Mouse (Mus musculus) kidney, postnatal 36 days (tissue): ENCODE measurements around the gene Pcsk1n.
"Not testable (repeated sequence)": the region's sequence is repeated elsewhere in the genome, so short reads cannot be mapped to it uniquely, and the experiment has no call there.

ENCODE experiments used
- DNase-seq, 2 experiments: peaks; one replicate each; pipeline ENCODE4 v3.0.0; 2021 to 2022; ENCODE audit warnings: mixed read lengths in 2 of 2

Gene Pcsk1n

DNA sequence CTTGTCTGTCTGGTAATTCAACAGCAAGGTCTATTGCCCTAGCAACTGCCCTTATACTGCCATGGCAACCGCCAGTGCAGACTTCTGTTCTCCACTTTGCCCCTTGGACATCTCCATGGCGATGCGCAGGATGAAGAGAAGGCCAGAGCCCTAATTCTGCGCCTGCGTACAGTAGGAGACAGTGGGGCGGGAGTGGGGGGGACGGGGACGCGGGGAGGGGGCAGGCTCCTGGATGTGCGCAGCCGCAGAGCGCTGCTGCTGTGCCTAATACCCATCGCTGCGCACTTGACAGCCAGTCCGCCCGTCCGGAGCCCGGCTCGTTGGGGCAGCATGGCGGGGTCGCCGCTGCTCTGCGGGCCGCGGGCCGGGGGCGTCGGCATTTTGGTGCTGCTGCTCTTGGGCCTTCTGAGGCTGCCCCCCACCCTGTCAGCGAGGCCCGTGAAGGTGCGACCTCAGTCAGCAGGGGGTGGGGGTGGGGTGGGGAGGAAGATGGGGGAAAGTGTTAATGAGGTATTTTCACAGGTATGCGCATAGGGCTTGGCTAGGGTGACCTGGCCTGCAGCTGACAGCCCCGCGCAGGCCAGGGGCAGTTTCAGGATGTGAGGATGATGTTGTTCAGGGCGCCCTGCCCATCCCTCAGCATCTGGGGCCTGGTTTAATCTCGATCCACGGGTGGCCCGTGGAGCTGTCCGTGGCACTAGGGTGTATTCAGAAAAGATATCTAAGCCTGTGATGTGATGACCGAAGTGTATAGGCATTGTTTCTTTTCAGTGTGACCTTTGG, at the start of gene Pcsk1n:
Gene Pcsk1n (plus strand): TSS at position 222 of the 783 bp plus-strand sequence.
- no peak for DNase-seq

DNA sequence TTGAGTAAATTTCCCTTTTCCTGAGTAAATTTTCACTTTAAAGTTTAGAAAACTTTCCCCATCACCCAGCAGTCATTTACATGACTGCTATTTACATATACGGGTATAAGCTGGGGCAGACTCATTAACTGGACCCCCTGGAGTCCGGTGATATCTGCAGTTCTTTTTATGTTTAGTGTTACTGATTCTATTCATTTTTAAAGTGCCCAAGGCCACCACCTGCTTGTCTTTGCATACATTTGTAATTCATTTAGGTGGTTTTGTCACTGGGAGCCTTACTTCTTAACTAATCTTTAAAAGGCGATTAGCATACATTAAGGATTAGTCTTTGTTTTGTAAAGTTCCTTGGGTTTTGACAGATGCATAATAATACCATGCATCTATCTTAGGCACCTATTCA, 49.8 kb upstream of the Pcsk1n start:
- no peak for DNase-seq

DNA sequence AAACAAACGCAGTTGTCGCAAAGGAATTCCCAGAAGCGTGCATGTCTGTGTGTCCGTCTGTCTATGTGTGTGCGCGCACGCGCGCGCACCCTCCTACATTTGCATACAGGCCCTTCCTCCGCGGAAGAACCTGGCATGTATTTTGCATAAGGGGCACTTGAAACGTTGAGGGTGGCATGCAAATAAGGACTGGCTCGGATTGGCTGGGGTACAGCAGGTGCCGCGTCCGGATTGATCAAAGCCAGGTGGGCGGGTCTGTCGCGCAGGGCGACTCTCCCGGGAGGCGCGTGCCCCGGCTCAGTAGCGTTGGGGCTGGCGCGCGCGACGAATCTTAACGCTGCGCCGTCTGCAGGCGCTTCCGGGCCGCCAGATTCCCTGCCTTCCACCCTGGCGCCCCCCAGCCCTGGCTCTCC, 41.6 kb upstream of the Pcsk1n start, which contains the start of gene Pim2:
Gene Pim2 (plus strand): TSS at position 256 of the 413 bp plus-strand sequence.
- peak; percentile 87 to 91 for DNase-seq

DNA sequence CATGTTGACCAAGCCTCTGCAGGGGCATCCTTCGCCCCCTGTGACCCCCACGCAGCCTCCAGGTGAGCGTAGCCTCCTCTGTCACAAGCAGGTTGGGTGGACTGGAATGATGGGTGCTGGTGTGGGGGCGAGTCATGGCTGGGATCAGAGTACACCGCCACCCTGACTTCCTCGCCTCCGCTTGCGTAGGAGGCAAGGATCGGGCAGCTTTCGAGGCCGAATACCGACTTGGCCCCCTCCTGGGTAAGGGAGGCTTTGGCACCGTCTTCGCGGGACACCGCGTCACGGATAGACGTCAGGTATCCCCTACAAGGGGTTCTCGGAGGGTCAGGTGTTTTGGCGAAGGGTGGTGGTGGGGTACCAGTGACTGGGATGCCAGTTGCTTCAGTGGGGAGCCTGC, 41.1 kb upstream of the Pcsk1n start:
- peak in 1 of 2 experiments; percentile 18 for DNase-seq

DNA sequence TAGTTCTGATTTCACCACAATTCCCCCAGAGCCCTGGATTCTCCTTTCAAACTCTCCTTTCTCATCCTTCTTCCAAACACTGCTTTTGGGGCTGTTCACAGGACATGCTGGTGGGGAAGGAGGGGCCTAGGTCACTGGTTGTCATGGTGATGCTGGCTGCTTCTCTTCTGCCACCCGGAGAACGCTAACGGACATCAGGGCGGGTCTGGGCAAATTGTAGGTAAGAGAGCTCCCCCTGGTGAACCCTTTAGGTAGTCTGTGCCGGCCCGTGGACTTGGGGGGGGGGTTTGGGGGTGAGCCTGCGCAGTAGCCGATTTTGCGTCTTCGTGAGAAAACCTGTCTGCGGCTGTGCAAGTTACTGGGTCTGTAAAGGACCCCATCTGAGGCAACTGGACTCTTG, 39.8 kb upstream of the Pcsk1n start:
- peak; percentile 69 to 77 for DNase-seq

DNA sequence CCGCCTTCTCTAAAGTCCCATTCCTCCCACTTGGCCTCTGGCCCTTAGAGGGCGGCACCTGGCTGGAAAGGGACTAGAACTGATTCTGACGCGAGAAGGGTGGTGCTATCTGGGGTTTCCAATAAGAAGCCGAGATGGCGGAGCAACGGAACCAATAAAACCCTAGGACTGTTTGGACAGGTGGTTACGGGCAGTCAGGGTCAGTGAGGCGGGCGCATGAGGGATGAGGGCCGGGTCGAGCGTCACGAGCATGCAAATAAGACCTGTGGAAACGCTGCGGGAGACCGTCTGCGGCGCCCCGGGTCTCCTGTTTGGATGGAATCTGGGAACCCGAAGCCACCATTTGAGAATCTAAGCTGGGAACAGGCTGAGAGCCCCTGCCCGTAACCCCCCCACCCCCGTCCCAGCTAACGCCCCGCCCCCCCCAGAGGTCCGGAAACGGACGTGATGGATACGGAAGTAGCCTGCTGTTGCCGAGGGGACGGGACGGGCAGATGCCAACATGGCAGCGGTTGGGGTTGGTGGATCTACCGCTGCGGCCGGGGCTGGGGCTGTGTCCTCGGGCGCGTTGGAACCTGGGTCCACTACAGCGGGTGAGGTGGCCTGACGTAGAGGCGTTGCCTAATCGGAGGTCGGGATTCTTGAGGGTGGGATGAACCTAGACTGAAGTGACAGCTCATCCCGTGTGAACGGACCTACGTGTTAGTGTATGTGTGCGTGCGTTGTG, 35.6 kb upstream of the Pcsk1n start, which contains the start of gene Slc35a2:
Gene Slc35a2 (plus strand): TSS at position 188 of the 727 bp plus-strand sequence.
- peak; percentile 90 to 95 for DNase-seq

DNA sequence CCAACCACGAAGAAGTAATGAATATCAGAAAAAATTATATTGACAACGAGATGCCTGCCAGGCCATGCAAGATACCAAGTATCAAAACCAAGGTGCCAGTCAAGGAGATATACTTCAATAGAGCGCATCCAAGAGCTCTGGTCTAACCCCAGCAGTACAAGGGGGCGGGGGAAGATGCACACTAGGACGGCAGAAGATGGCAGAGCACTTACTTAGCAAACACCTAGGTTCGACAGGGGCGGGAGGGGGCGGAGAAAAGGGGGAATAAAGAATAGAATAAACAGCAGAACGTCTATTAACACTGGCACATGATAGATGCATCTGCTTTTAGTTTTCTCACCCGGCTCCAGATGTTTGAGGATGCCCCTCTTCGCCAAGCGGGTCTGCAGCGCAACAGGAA, 21.4 kb upstream of the Pcsk1n start:
- no peak for DNase-seq

DNA sequence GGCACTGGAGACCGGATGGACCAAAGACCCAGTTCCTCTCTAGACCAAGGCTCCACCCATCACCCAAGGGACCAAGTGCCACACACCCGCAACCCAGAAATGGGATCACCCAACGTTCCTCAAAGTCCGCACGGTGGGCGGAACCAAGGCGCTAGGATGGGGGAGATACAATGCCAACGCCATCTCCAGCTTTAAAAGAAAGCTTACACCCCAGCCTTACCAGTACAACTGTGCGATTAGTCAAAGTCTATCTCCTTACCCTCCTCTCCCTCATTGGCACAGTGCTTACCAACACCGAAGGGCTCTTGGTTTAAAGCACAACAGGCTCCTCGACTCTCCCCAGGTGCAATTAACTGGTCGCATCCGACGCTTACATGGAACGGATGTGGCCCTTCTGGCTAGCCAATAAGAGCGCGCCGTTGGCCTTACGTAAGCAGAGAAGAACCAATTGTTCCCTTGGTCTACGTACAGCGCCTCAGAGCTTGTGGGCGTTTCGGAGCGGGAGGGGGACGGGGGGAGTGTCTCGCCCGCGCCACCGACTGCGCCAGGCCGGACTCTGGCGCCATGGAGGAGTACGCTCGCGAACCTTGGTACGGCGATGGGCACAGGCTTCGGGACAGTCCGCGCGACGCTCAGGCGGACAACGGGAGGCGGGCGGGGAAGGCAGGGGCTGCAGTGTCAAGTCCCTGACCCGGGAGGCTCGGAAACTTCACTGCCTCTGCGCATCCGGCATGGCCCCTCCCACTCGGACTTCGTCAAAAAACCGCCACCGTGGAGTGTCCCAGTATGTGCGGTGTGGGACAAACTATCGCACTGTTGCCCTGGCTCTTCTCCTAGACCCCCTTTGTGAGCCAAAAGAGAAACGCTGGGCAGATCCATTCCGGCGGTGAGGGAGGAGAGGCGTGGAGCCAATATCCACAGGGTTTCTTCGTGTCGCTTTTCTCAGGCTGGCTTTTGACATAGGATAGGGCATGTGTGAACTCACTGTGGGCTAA, 20.4 kb upstream of the Pcsk1n start, which contains the start of the genes Pqbp1 and Timm17b:
Gene Pqbp1 (minus strand): TSS at position 390 of the 995 bp plus-strand sequence.
Gene Timm17b (plus strand): TSS at position 478 of the 995 bp plus-strand sequence.
- peak; percentile 93 to 95 for DNase-seq

DNA sequence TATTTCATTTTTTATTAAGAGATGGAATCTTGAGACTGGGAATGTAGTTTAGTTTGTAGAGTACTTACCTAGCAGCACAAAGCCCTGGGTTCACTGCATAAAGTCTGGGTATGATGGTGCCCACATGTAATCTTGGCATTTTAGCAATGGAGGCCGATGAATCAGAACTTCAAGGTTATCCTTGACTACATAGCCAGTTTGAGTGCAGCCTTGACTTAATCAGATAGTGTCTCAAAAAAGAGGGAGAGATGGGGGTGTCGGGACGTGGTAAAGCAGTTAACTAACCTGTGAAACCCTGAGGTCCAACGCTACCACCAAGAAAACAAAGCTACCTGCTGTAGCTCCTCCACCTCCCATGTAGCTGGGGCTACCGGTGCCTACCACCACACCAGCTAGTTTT, 15.2 kb upstream of the Pcsk1n start:
- no peak for DNase-seq

DNA sequence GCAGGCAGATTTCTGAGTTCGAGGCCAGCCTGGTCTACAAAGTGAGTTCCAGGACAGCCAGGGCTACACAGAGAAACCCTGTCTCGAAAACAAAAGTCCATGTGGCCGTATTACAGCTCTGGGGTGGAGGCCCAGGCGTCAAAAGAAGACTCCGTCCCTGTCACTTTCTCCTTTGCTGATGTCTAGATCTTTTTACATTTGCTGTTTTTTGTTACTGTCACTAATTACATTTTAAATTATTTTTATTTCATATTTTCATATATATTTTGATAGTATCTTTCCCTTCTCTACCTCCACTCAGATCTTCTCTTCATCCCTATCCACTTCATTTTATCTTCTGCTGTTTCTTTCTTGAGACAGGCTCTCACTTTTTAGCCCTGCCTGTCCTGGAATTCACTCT, 11.9 kb upstream of the Pcsk1n start, which contains the start of gene Gm10491:
Gene Gm10491 (minus strand): TSS at position 101 of the 400 bp plus-strand sequence.
- no peak for DNase-seq

DNA sequence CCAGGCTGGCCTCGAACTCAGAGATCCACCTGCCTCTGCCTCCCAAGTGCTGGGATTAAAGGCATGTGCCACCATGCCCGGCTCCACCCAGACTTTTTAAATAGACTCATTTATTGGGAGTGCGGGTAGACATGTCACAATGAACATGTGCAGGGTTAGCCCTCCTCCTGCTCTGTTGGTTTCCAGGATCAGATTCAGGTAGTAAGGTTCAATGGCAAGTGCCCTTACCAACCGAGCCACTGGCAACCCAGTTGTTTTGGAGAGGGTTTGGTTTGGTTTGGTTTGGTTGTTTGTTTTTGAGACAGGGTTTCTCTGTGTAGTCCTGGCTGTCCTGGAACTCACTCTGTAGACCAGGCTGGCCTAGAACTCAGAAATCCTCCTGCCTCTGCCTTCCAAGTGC, 10.4 kb upstream of the Pcsk1n start, which contains the start of gene Gm10490:
Gene Gm10490 (plus strand): TSS at position 301 of the 400 bp plus-strand sequence.
- DNase-seq = not testable (repeated sequence)

DNA sequence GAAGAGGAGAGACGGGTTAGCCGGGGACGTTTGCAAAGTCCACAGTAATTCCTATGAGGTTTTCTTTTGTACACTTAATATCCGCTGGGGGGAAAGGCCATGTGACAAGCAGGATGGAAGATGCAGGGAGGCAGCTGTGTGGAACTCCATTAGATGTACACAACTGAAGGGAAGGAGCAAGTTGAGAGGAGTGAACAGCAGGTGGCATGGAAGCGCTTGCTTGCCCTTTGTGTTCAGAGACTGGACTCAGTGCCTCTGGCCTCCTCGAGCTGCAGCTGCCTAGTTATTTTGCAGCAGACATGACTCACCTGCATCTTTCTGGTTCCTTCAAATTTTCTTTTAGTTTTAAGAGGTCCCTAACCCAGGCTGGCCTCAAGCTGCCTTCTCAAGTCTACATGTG, 9.1 kb upstream of the Pcsk1n start:
- peak in 1 of 2 experiments; percentile 26 for DNase-seq

DNA sequence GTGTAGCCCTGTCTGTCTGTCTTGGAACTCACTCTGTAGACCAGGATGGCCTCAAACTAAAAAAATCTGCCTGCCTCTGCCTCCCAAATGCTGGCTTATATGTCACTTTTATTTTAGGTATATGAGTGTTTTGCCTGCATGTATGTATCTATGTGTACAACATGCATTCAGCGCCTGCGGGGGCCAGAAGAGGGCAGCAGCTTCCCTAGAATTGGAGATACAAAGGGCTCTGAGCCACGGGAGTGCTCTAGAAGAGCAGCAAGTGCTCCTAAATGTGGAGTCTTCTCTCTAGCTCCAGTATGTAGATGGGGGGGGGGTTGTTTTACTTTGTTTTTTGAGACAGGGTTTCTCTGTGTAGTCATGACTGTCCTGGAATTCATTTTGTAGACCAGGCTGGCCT, 4.0 kb upstream of the Pcsk1n start:
- peak; percentile 45 to 48 for DNase-seq

DNA sequence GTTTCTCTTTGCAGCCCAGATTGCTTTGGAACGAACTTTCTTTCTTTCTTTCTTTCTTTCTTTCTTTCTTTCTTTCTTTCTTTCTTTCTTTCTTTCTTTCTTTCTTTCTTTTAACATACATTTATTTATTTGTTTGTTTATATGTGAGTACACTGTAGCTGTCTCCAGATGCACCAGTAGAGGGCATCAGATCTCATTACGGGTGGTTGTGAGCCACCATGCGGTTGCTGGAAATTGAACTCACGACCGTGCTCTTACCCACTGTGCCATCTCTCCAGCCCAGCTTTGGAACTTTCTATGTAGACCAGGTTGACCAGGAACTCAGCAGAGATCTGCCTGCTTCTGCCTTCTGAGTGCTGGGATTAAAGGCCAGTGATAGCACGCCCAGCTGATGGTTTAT, 1.7 kb upstream of the Pcsk1n start:
- not testable (repeated sequence) for DNase-seq

DNA sequence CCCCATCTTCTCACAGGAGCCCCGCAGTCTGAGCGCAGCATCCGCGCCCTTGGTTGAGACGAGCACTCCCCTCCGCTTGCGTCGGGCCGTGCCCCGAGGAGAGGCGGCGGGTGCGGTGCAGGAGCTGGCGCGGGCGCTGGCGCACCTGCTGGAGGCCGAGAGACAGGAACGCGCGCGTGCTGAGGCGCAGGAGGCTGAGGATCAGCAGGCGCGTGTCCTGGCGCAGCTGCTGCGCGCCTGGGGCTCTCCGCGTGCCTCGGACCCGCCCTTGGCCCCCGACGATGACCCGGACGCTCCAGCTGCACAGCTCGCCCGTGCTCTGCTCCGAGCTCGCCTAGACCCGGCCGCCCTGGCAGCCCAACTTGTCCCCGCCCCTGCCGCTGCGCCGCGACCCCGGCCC, 2.4 kb downstream of the Pcsk1n start:
- DNase-seq = peak in 1 of 2 experiments; percentile 14

DNA sequence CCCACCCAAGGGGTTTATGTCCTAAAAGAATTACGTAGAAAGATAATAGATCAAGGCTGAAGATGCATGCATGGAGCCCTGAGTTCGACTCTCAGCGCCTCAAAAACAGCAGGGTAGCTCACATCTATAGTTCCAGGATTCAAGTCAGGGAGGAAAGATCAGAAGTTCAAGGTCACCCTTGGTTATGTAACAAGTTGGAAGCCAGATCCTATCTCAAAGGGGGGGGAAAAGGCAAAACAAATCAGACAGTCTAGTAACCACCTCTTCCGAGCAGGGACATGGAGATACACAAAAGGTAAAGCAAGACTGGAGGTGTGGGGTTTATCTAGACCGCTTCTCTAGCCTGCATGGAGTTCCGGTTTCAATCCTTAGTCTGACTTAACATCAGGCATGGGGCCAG, 6.6 kb downstream of the Pcsk1n start:
- no peak for DNase-seq

DNA sequence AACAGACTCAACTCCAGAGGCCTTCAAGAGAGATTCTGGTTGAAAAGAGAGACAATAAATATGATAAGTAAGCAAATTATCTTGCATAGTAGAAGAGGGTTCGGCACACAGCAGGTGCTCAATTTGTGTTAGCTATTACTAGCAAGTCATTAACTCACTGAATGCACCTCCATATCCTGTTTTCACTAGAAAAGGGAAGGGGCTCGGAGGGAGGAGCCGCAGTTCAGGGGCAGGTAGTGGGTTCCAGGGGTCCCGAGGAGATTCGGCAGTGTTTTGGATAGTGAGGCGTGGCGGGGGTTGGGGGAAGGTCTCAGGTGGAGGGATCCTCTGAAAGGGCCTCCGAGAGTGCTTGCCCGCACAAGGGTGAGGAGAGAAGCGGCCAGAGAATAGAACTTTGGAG, 7.5 kb downstream of the Pcsk1n start:
- DNase-seq = no peak

DNA sequence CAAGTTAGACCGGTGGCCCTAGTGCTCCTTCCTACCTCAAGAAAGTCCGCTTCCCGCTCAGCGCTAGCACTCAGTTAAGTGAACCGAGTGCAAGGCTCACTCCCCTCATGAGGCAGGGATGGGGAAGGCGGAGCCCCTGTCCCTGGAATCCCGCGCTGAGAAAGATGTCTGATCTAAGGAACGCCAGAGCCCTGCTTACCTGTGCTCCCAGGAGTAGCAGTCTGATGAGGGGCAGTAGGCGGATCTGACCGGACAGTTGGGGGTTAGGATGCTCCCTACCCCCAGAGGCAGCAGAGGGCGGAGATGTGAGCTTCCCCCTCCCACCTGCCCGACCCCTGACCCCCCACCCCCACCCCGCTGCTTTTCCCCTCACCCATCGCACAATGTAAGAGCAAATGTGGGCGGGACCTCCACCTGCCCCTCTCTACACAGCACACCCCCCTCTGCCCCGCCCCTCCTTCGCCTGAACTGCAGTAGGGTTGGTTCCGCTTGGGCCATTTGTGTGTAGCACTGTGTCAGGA, 8.7 kb downstream of the Pcsk1n start, which contains the start of gene Eras:
Gene Eras (minus strand): TSS at position 338 of the 521 bp plus-strand sequence.
- no peak for DNase-seq

DNA sequence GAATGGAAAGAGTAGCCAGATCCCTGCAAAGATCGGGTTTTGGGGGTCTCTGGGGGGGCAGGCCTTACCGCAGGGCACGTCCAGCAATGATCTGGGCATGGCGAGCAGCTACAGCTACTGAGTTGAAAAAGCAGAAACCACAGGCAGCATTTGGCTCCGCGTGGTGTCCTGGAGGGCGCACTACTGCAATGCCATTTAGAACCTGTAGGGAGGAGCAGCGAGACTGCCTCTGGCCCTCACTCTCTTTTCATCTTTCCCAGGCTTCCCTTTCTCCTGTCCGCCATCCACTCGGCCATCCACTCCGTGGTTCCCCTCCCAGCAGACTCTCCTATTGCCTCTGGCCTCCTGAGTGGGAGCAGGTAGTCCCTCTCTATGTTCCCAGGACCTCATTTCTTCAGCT, 17.3 kb downstream of the Pcsk1n start:
- DNase-seq = peak in 1 of 2 experiments; percentile 4

DNA sequence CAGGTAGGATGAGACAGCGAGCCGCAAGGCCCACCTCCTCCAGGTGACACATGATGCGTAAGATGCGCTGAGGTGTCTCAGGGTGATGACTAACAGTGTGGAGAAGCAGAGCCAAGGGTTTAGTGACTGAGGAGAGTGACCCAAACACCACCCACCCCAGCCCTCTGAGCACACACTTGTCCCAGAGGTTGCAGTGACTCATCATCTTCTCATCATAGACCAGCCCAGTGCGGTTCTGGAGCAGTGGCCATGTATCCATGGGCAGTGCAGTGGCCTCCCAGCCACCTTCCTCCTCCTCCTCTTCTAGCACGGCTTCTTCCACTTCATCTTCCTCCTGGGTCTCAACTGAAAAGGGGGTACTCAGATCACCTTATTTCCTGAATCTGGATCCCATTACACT, 18.0 kb downstream of the Pcsk1n start:
- no peak for DNase-seq

DNA sequence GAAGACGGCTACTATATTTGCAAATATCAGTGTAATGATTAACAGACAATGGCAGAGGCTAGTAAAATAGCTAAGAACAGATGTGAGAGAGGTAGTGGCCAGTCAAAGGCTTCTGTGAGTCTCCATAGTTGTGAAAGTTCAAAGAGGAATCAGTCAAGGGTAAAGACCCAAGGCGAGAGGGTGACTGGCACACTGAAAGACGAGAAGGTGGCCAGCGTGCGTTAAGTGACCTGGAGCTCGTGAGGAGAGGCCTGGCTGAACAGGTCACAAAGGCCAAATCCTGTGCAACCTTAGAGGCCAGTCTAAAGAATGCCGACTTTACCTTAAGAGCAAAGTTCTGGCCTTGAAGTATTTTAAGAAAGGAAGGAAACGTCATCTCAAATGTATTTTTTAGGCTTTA, 26.0 kb downstream of the Pcsk1n start:
- peak; percentile 33 to 44 for DNase-seq
